Comparison of ENCODE assay signal across 28 mouse cellular contexts in genomic region chr17:30307168-30307567, GRCm38 (mm10).
A peak's percentile ranks its signal among the peaks of the same experiment; 100 is the strongest.
DNase-seq lines count a peak whose midpoint lies in the region; ATAC-seq and TF ChIP-seq lines count a peak whose summit lies in the region.
"Had no signal": no experiment of that assay in that cellular context is flagged by ENCODE, and none has a peak within 500 bp of the region (broad histone marks: within the 10 kb centered on the region; RNA-seq: fewer than 3 reads in every experiment).

No protein-coding gene starts in this region.

- TF ChIP-seq EP300 in CH12.LX (IDR thresholded peaks at IDR 0.05; ENCODE audit: low read length) = peak; percentile 85

- no peaks in the 10 kb centered on the region for H3K36me3 ChIP-seq in CH12.LX (replicated peaks in 1 of 2; ENCODE audit: control insufficient read depth in 1 of 2, insufficient read depth in 1 of 2, low read length in 1 of 2)
- no peaks in the 10 kb centered on the region for H3K36me3 ChIP-seq in hindbrain, embryonic 15.5 days
- no peaks in the 10 kb centered on the region for H3K36me3 ChIP-seq in midbrain, embryonic 14.5 days (ENCODE audit: control insufficient read depth, insufficient read depth, low read length)
- no peaks in the 10 kb centered on the region; the same call in 1 of the 2 replicates for H3K36me3 ChIP-seq in heart, embryonic 12.5 days
- H3K36me3 ChIP-seq: embryonic facial prominence, embryonic 10.5 days; embryonic facial prominence, embryonic 15.5 days; heart, embryonic 15.5 days; limb, embryonic 13.5 days; lung, embryonic 15.5 days had no signal

- peak overlapping the region; percentile 67 for H3K9ac ChIP-seq in CH12.LX (ENCODE audit: insufficient read depth, low read depth)
- H3K9ac ChIP-seq in hindbrain, embryonic 15.5 days = 0 out of 2 replicates have a peak overlapping the region, but pooled peaks have one; percentile 29
- H3K9ac ChIP-seq in midbrain, embryonic 14.5 days (replicated peaks; ENCODE audit: low read length) = no peak overlapping the region
- no peak overlapping the region; the same call in 1 of the 2 replicates for H3K9ac ChIP-seq in heart, embryonic 12.5 days
- H3K9ac ChIP-seq: embryonic facial prominence, embryonic 15.5 days; heart, embryonic 15.5 days; limb, embryonic 13.5 days; lung, embryonic 15.5 days had no signal

- TF ChIP-seq CTCF in layer of hippocampus, adult 2 months (conservative IDR thresholded peaks at IDR 0.05) = no peak
- TF ChIP-seq CTCF in CH12.LX (conservative IDR thresholded peaks at IDR 0.05 in 1 of 2, IDR thresholded peaks at IDR 0.05 in 1 of 2; ENCODE audit: low read depth in 2 of 2, low read length in 2 of 2) = no peak

- H3K9me3 ChIP-seq in CH12.LX (replicated peaks; ENCODE audit: low read length) = no peaks in the 10 kb centered on the region
- H3K9me3 ChIP-seq in hindbrain, embryonic 15.5 days = no peaks in the 10 kb centered on the region
- H3K9me3 ChIP-seq in midbrain, embryonic 14.5 days (ENCODE audit: control insufficient read depth, low read length) = no peaks in the 10 kb centered on the region
- no peaks in the 10 kb centered on the region for H3K9me3 ChIP-seq in heart, embryonic 12.5 days (replicated peaks)
- H3K9me3 ChIP-seq: embryonic facial prominence, embryonic 10.5 days; embryonic facial prominence, embryonic 15.5 days; heart, embryonic 15.5 days; limb, embryonic 13.5 days; lung, embryonic 15.5 days had no signal

- no peak for DNase-seq in layer of hippocampus, adult 2 months (ENCODE audit: low spot score in 2 of 2)
- no peak for DNase-seq in layer of hippocampus, postnatal 25 days (ENCODE audit: extremely low spot score in 1 of 2, low spot score in 1 of 2)
- peak; percentile 53 for DNase-seq in CH12.LX (ENCODE audit: extremely low read depth)
- DNase-seq in midbrain, embryonic 14.5 days = no peak
- no peak for DNase-seq in adrenal gland, postnatal 14 days
- DNase-seq: adrenal gland, adult 2 months; B cell, adult 2 months; cerebellum, adult 8-10 months; cerebellum, postnatal 25 days; gastrocnemius, postnatal 25 days; heart, adult 18-20 months; kidney, adult 11 months; kidney, postnatal 14 days; right cerebral cortex, postnatal 4 days; thymus, adult 2 months; thymus, postnatal 36 days had no signal

- in situ Hi-C loops in CH12.LX (cut with MboI; ENCODE audit: low pct_ligation_motif_present, low pct_unique_long_range_greater_than_20kb, low sequenced_read_pairs) = no loop called here

- peak overlapping the region; percentile 98 for H3K4me2 ChIP-seq in CH12.LX (ENCODE audit: insufficient read depth, low read depth, poor library complexity, severe bottlenecking)
- H3K4me2 ChIP-seq in hindbrain, embryonic 15.5 days = no peak overlapping the region
- no peak overlapping the region for H3K4me2 ChIP-seq in midbrain, embryonic 14.5 days (ENCODE audit: low read length)
- no peak overlapping the region for H3K4me2 ChIP-seq in heart, embryonic 12.5 days
- H3K4me2 ChIP-seq: embryonic facial prominence, embryonic 15.5 days; heart, embryonic 15.5 days; limb, embryonic 13.5 days; liver, embryonic 11.5 days; lung, embryonic 15.5 days had no signal

- dilution Hi-C loops in CH12.LX (cut with MboI; ENCODE audit: extremely low pct_ligation_motif_present, extremely low pct_unique_long_range_greater_than_20kb, low sequenced_read_pairs) = no loop called here

- no peaks in the 10 kb centered on the region for H3K79me2 ChIP-seq in CH12.LX (replicated peaks; ENCODE audit: control insufficient read depth, extremely low read depth, insufficient read depth, poor library complexity, severe bottlenecking)

- TF ChIP-seq POLR2A in CH12.LX (IDR thresholded peaks at IDR 0.05; ENCODE audit: low read depth, low read length) = no peak

- peak overlapping the region; percentile 94 for H3K27ac ChIP-seq in layer of hippocampus, adult 2 months
- peak overlapping the region; percentile 51 for H3K27ac ChIP-seq in CH12.LX (ENCODE audit: insufficient read depth, low read depth)
- H3K27ac ChIP-seq in hindbrain, embryonic 15.5 days (replicated peaks) = peak overlapping the region; percentile 40
- peak overlapping the region; percentile 41; the same call in 1 of the 2 replicates for H3K27ac ChIP-seq in midbrain, embryonic 14.5 days (replicated peaks; ENCODE audit: low read depth, low read length)
- no peak overlapping the region for H3K27ac ChIP-seq in heart, embryonic 12.5 days (ENCODE audit: poor library complexity, severe bottlenecking)
- H3K27ac ChIP-seq: embryonic facial prominence, embryonic 10.5 days; embryonic facial prominence, embryonic 15.5 days; heart, embryonic 15.5 days; limb, embryonic 13.5 days; lung, embryonic 15.5 days had no signal

- ATAC-seq in hindbrain, embryonic 15.5 days (ENCODE audit: low FRiP score, low read depth) = no peak
- no peak for ATAC-seq in midbrain, embryonic 14.5 days (ENCODE audit: low FRiP score, low TSS enrichment)
- ATAC-seq in megakaryocyte-erythroid progenitor cell, adult 5-6 weeks (replicated peaks; ENCODE audit: low FRiP score, low TSS enrichment, poor library complexity, severe bottlenecking) = no peak
- ATAC-seq in heart, embryonic 12.5 days (ENCODE audit: insufficient number of reproducible peaks, low FRiP score) = no peak
- ATAC-seq: activated CD4-positive, CD25-positive, alpha-beta regulatory T cell, adult 4 months; forebrain, embryonic 14.5 days; inflammation-experienced regulatory T-cells, adult 6 months had no signal

- H3K27me3 ChIP-seq in CH12.LX (replicated peaks) = no peaks in the 10 kb centered on the region
- no peaks in the 10 kb centered on the region for H3K27me3 ChIP-seq in hindbrain, embryonic 15.5 days
- H3K27me3 ChIP-seq in midbrain, embryonic 14.5 days (ENCODE audit: control insufficient read depth, insufficient read depth, low read length) = no peaks in the 10 kb centered on the region
- no peaks in the 10 kb centered on the region for H3K27me3 ChIP-seq in heart, embryonic 12.5 days (replicated peaks)
- H3K27me3 ChIP-seq: embryonic facial prominence, embryonic 15.5 days; heart, embryonic 15.5 days; limb, embryonic 13.5 days; lung, embryonic 15.5 days had no signal

- H3K4me1 ChIP-seq in CH12.LX (ENCODE audit: control insufficient read depth in 1 of 2, insufficient read depth in 2 of 2) = peaks cover 22 to 28% of the 10 kb centered on the region in 2 experiments
- peaks cover 34% of the 10 kb centered on the region for H3K4me1 ChIP-seq in hindbrain, embryonic 15.5 days (replicated peaks)
- H3K4me1 ChIP-seq in midbrain, embryonic 14.5 days (ENCODE audit: control insufficient read depth, insufficient read depth, low read length) = peaks cover 17% of the 10 kb centered on the region; the same call in 1 of the 2 replicates
- peaks cover 28% of the 10 kb centered on the region for H3K4me1 ChIP-seq in heart, embryonic 12.5 days (replicated peaks)
- H3K4me1 ChIP-seq: embryonic facial prominence, embryonic 15.5 days; lung, embryonic 15.5 days had no signal

- no peak overlapping the region for H3K4me3 ChIP-seq in layer of hippocampus, adult 2 months
- H3K4me3 ChIP-seq in CH12.LX (replicated peaks in 1 of 3; ENCODE audit: low read depth in 2 of 3, low read length in 2 of 3, poor library complexity in 1 of 3) = peak overlapping the region in 2 of 3 experiments; percentile 29 to 52
- no peak overlapping the region for H3K4me3 ChIP-seq in hindbrain, embryonic 15.5 days
- H3K4me3 ChIP-seq in midbrain, embryonic 14.5 days (replicated peaks; ENCODE audit: low read depth, low read length) = no peak overlapping the region
- H3K4me3 ChIP-seq in heart, embryonic 12.5 days = no peak overlapping the region
- H3K4me3 ChIP-seq: embryonic facial prominence, embryonic 10.5 days; embryonic facial prominence, embryonic 15.5 days; heart, embryonic 15.5 days; limb, embryonic 13.5 days; lung, embryonic 15.5 days had no signal

- WGBS in hindbrain, embryonic 15.5 days = 54% methylated on average over 10 of the region's 10 CpGs
- 59% methylated on average over 10 of the region's 10 CpGs for WGBS in midbrain, embryonic 14.5 days
- WGBS in heart, embryonic 12.5 days = 58% methylated on average over 10 of the region's 10 CpGs

- TF ChIP-seq RAD21 in CH12.LX (IDR thresholded peaks at IDR 0.05; ENCODE audit: low read depth, low read length) = no peak

TF ChIP-seq in CH12.LX, 34 proteins besides CTCF, POLR2A, EP300 and RAD21:
- peak; percentile 78 for TF ChIP-seq IRF4 (IDR thresholded peaks at IDR 0.05; ENCODE audit: low read depth, low read length)
- peak; percentile 68; the same call in 1 of the 2 replicates for TF ChIP-seq TCF12 (IDR thresholded peaks at IDR 0.05; ENCODE audit: low read depth, low read length)
- peak; percentile 49; the same call in 1 of the 2 replicates for TF ChIP-seq ETS1 (conservative IDR thresholded peaks at IDR 0.05; ENCODE audit: low read depth, low read length)
- peak; percentile 86 for TF ChIP-seq MAFK (IDR thresholded peaks at IDR 0.05; ENCODE audit: insufficient replicate concordance, low read length)
- 0 out of 2 replicates have a peak, but pooled peaks have one; percentile 17 for TF ChIP-seq ZNF384 (IDR thresholded peaks at IDR 0.05; ENCODE audit: low read depth, low read length)
- no peak for TF ChIP-seq ELF1 (IDR thresholded peaks at IDR 0.05; ENCODE audit: low read depth, low read length)
- TF ChIP-seq JUND (conservative IDR thresholded peaks at IDR 0.05; ENCODE audit: low read depth, low read length) = peak; percentile 43; the same call in 1 of the 2 replicates
- TF ChIP-seq JUN (IDR thresholded peaks at IDR 0.05; ENCODE audit: insufficient read depth, low read depth, low read length) = peak; percentile 65
- no peak for TF ChIP-seq MAZ (IDR thresholded peaks at IDR 0.05; ENCODE audit: low read depth, low read length)
- TF ChIP-seq BHLHE40 (IDR thresholded peaks at IDR 0.05; ENCODE audit: low read depth, low read length) = peak; percentile 65
- TF ChIP-seq NELFE (IDR thresholded peaks at IDR 0.05; ENCODE audit: low read depth, low read length) = no peak
- no peak for TF ChIP-seq CHD1 (IDR thresholded peaks at IDR 0.05; ENCODE audit: low read depth, low read length)
- no peak for TF ChIP-seq ZKSCAN1 (IDR thresholded peaks at IDR 0.05; ENCODE audit: borderline replicate concordance, low read depth, low read length)
- no peak for TF ChIP-seq CHD2 (IDR thresholded peaks at IDR 0.05; ENCODE audit: low read length)
- TF ChIP-seq MEF2A (IDR thresholded peaks at IDR 0.05; ENCODE audit: borderline replicate concordance, low read depth, low read length) = peak; percentile 44; the same call in 1 of the 2 replicates
- peak; percentile 73; the same call in 1 of the 2 replicates for TF ChIP-seq RCOR1 (conservative IDR thresholded peaks at IDR 0.05; ENCODE audit: low read depth, low read length)

Comparison
In these comparisons a context has a peak if more than half of its experiments do, and no peak if none do; other contexts are left out.
1. H3K4me3 ChIP-seq: peak in CH12.LX (2 of 3); none in layer of hippocampus, adult 2 months (single experiment), hindbrain, embryonic 15.5 days (single experiment), midbrain, embryonic 14.5 days (single experiment) and heart, embryonic 12.5 days (single experiment).
2. H3K9ac ChIP-seq: peak in CH12.LX (single experiment) and hindbrain, embryonic 15.5 days (single experiment); none in midbrain, embryonic 14.5 days (single experiment) and heart, embryonic 12.5 days (single experiment).